Mouse (Mus musculus): ENCODE results near the gene Wipi1. TPM values are rescaled to one million over a fixed set of nuclear protein-coding genes. Genes with fewer than 3 reads are reported as not detected.

Gene Wipi1
- 9.3 and 16.5 TPM in 2 replicates for polyA plus RNA-seq (2012; rRNA removed)

GRCm38 (mm10) chr11:109611303-109612149 is at the start of gene Wipi1:
TSS of gene Wipi1 (minus strand) at chr11:109611967.

GRCm38 (mm10) chr11:109649206-109649605 is 37.4 kb upstream of the Wipi1 start, which contains the start of gene Prkar1a:
TSS of gene Prkar1a (plus strand) at chr11:109649405.

Other genes with a start within 250 kb of the Wipi1 start
- 24.1 and 25.1 TPM in 2 replicates for gene Gna13, start 249.1 kb downstream of the Wipi1 start, polyA plus RNA-seq (2012; rRNA removed)
- 0.05 TPM in 1 of 2 replicates, not detected in the other for gene 9930022D16Rik, start 198.1 kb downstream of the Wipi1 start, polyA plus RNA-seq (2012; rRNA removed)
- 175 and 192 TPM in 2 replicates for gene Amz2, start 186.0 kb downstream of the Wipi1 start, polyA plus RNA-seq (2012; rRNA removed)
- 4.8 and 5.4 TPM in 2 replicates for gene Arsg, start 138.6 kb downstream of the Wipi1 start, polyA plus RNA-seq (2012; rRNA removed)
- gene Slc16a6, start 138.4 kb downstream of the Wipi1 start, polyA plus RNA-seq (2012; rRNA removed): 2.1 and 2.8 TPM in 2 replicates
- gene Prkar1a, start 37.4 kb upstream of the Wipi1 start, polyA plus RNA-seq (2012; rRNA removed): 252 and 264 TPM in 2 replicates
- gene Fam20a, start 110.3 kb upstream of the Wipi1 start, polyA plus RNA-seq (2012; rRNA removed): 3.7 and 5.6 TPM in 2 replicates
- not detected in 2 replicates for gene 1700012B07Rik, start 216.1 kb upstream of the Wipi1 start, polyA plus RNA-seq (2012; rRNA removed)